Mouse (Mus musculus) forebrain, postnatal 0 days (tissue): ENCODE results near the gene Ccdc157. TPM values are rescaled to one million over a fixed set of nuclear protein-coding genes. Genes with fewer than 3 reads are reported as not detected.
"Not testable (repeated sequence)": the region's sequence is repeated elsewhere in the genome, so short reads cannot be mapped to it uniquely, and the experiment has no call there.

Source experiments
- ATAC-seq: fragments of 200-750 bp; cut with Nextera tagmentation; 2 replicates; pipeline ENCODE4 v1.8.0; 2017; ENCODE audit warnings: mild to moderate bottlenecking, moderate library complexity
- DNase-seq: peaks from one replicate; pipeline ENCODE4 v3.0.0-alpha.2; 2015
- H3K27ac ChIP-seq: fragments of 300-500 bp; sonication (generic); 2 replicates; pipeline ENCODE4 v1.5.1; 2014; ENCODE audit warnings: low read depth, mild to moderate bottlenecking, antibody characterized with exemption, low read length, moderate library complexity, mixed read lengths
- H3K27me3 ChIP-seq: fragments of 300-500 bp; sonication (generic); 2 replicates; pipeline ENCODE4 v1.6.1; 2014; ENCODE audit warnings: mild to moderate bottlenecking, low read length, mixed read lengths; ENCODE audit not compliant: insufficient read depth
- H3K36me3 ChIP-seq: fragments of 300-500 bp; sonication (generic); 2 replicates; pipeline ENCODE4 v1.6.1; 2014; ENCODE audit warnings: mild to moderate bottlenecking, moderate library complexity; ENCODE audit not compliant: insufficient read depth
- H3K4me1 ChIP-seq: fragments of 300-500 bp; sonication (generic); 2 replicates; pipeline ENCODE4 v1.6.1; 2014; ENCODE audit warnings: antibody characterized with exemption; ENCODE audit not compliant: insufficient read depth
- H3K4me2 ChIP-seq: fragments of 300-500 bp; sonication (generic); 2 replicates; pipeline ENCODE4 v1.6.1; 2014; ENCODE audit warnings: low read depth, mild to moderate bottlenecking, moderate library complexity
- H3K4me3 ChIP-seq: fragments of 300-500 bp; sonication (generic); 2 replicates; pipeline ENCODE4 v1.5.1; 2014; ENCODE audit warnings: low read depth, low read length, mixed read lengths
- H3K9ac ChIP-seq: fragments of 300-500 bp; sonication (generic); 2 replicates; pipeline ENCODE4 v1.6.1; 2014; ENCODE audit warnings: mild to moderate bottlenecking
- H3K9me3 ChIP-seq: fragments of 300-500 bp; sonication (generic); 2 replicates; pipeline ENCODE4 v1.6.1; 2016; ENCODE audit warnings: low read length
- CTCF ChIP-seq: sonication (generic); IDR thresholded peaks from 2 replicates; pipeline ENCODE4 v1.5.1; 2016; ENCODE audit warnings: antibody characterized with exemption, control low read depth, low read depth
- WGBS: fragments of 180-500 bp; shearing (Covaris S2); extraction: QIAGEN DNeasy Blood & Tissue Kit; methylation state at CpG from one replicate; pipeline ENCODE4 v1.1.7; 2014; 5-methylcytosine and 5-hydroxymethylcytosine counted together
- polyA plus RNA-seq: library from polyadenylated mRNA; unstranded; fragments of >200 nt; fragmentation: Nextera tagmentation; extraction: Ambion mirVana; gene quantifications from 2 replicates; pipeline ENCODE4 v1.2.1, GENCODE M21; 2015
- total RNA-seq: library from RNA; depleted of rRNA; stranded (reverse); fragments of >200 nt; gene quantifications from 2 replicates; pipeline ENCODE4 v1.2.3, GENCODE M21; 2014

Gene Ccdc157
- total and polyA plus RNA-seq, 2 experiments from 2014 or later: 7.8 to 25.0 TPM

DNA sequence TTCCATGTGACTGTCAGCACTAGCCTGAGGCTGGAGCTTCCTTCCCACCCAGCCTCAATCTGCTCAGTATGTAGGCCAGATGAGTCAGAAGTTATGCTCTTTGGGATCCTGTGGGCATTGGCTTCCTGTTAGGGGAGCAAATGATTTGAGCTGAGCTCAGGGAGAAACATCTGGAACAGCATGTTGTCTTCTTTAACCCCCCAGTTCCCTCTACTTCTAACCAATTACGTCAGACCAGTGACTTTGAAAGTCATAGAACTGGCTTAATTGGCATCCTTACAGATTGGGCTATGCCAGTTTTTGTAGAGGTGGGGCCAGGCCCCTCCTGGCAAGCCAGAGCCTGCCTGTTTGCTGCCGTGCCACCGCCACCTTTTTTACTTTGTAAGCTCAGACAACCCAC lies 30.6 kb upstream of the Ccdc157 start:
- no peaks in the 10 kb centered on the region for H3K36me3 ChIP-seq
- no peak overlapping the region for H3K4me2 ChIP-seq
- DNase-seq (no peak), ATAC-seq (no peak)
- no peak overlapping the region for H3K27ac ChIP-seq
- H3K4me3 ChIP-seq: no peak overlapping the region
- no peaks in the 10 kb centered on the region for H3K27me3 ChIP-seq
- WGBS: 61% methylated on average over 3 of the region's 3 CpGs
- no peaks in the 10 kb centered on the region for H3K9me3 ChIP-seq
- no peak for TF ChIP-seq CTCF
- peaks cover 7% of the 10 kb centered on the region; the same call in 1 of the 2 replicates for H3K4me1 ChIP-seq
- H3K9ac ChIP-seq: no peak overlapping the region

GRCm38 (mm10) chr11:4189182-4189581 lies 29.1 kb upstream of the Ccdc157 start:
- H3K36me3 ChIP-seq: no peaks in the 10 kb centered on the region
- no peaks in the 10 kb centered on the region for H3K9me3 ChIP-seq
- 88% methylated on average over 6 of the region's 6 CpGs for WGBS
- no peak for DNase-seq
- H3K27ac ChIP-seq: no peak overlapping the region
- no peak for TF ChIP-seq CTCF
- no peak overlapping the region for H3K4me3 ChIP-seq
- H3K27me3 ChIP-seq: no peaks in the 10 kb centered on the region
- H3K4me2 ChIP-seq: no peak overlapping the region
- ATAC-seq: no peak
- H3K4me1 ChIP-seq: peaks cover 7% of the 10 kb centered on the region; the same call in 1 of the 2 replicates
- H3K9ac ChIP-seq: no peak overlapping the region

GRCm38 (mm10) chr11:4187318-4187700 lies 27.2 kb upstream of the Ccdc157 start:
- TF ChIP-seq CTCF: no peak

GRCm38 (mm10) chr11:4186486-4187317 lies 26.6 kb upstream of the Ccdc157 start, which contains the start of gene Tbc1d10a:
Gene Tbc1d10a, plus strand, starts transcription at chr11:4186789.
- Histone ChIP-seq H3K4me3 (peak within 1 kb of the TSS; percentile 70), H3K27me3 (no peaks in the 10 kb centered on the region), H3K9me3 (no peaks in the 10 kb centered on the region), H3K36me3 (peaks cover 18% of the 10 kb centered on the region), H3K9ac (peak within 1 kb of the TSS; percentile 86), H3K27ac (peak within 1 kb of the TSS; percentile 72), H3K4me2 (peak within 1 kb of the TSS; percentile 70), H3K4me1 (peaks cover 7% of the 10 kb centered on the region; the same call in 1 of the 2 replicates)
- no peak for TF ChIP-seq CTCF
- WGBS: under 1% methylated on average over 62 of the region's 71 CpGs
- ATAC-seq (peak; percentile 99), DNase-seq (peak; percentile 98)

More at GRCm38 (mm10) chr11:4187318-4187700, 27.2 kb upstream of the Ccdc157 start:
- Histone ChIP-seq H3K4me1 (peaks cover 7% of the 10 kb centered on the region; the same call in 1 of the 2 replicates), H3K27me3 (no peaks in the 10 kb centered on the region), H3K27ac (no peak overlapping the region), H3K9ac (peak overlapping the region; percentile 86), H3K4me2 (peak overlapping the region; percentile 70), H3K36me3 (peaks cover 12% of the 10 kb centered on the region), H3K4me3 (peak overlapping the region; percentile 70), H3K9me3 (no peaks in the 10 kb centered on the region)
- WGBS: 11% methylated on average over 9 of the region's 9 CpGs
- DNase-seq: no peak
- no peak for ATAC-seq

GRCm38 (mm10) chr11:4185480-4185879 lies 25.4 kb upstream of the Ccdc157 start:
- WGBS: 92% methylated on average over 6 of the region's 6 CpGs
- H3K27me3 ChIP-seq, H3K4me3 ChIP-seq, ATAC-seq, H3K27ac ChIP-seq, H3K4me2 ChIP-seq, H3K9me3 ChIP-seq, H3K9ac ChIP-seq, DNase-seq, H3K4me1 ChIP-seq: not testable (repeated sequence)
- H3K36me3 ChIP-seq: peaks cover 29% of the 10 kb centered on the region

DNA sequence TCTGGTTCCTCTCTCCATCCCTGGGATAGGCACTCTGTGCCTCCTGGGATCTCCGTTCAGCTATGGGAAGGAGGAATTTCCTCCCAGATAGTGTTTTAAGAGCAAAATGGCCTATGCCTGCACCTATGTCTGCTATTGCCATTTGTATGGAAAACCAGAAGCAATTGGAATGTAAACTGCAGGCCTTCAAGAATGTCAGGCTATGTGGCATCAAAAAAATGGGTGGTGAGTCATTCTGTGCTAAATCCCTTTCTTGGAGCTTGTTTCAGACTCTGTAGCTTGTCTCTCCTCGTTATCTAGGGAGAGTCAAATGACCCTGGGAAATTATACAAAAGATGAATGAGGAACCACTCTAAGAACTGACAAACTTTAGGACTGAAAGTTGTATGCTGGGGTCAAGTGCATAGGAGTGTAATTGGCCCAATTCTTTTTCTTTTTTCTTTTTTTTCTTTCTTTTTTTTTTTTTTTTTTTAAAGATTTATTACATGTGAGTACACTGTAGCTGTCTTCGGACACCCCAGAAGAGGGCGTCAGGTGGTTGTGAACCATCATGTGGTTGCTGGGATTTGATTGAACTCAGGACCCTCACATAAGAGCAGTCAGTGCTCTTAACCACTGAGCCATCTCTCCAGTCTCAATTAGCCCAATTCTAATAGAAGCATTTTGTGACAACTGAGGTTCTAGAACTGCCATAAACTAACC lies 24.3 kb upstream of the Ccdc157 start:
- Histone ChIP-seq H3K9ac (no peak overlapping the region), H3K4me3 (no peak overlapping the region), H3K27ac (no peak overlapping the region), H3K36me3 (peaks cover 40% of the 10 kb centered on the region), H3K4me2 (no peak overlapping the region), H3K4me1 (peaks cover 7% of the 10 kb centered on the region; the same call in 1 of the 2 replicates), H3K27me3 (no peaks in the 10 kb centered on the region), H3K9me3 (no peaks in the 10 kb centered on the region)
- DNase-seq (no peak), ATAC-seq (no peak)
- no peak for TF ChIP-seq CTCF
- WGBS: 60% methylated on average over 4 of the region's 4 CpGs

GRCm38 (mm10) chr11:4183511-4183910 lies 23.4 kb upstream of the Ccdc157 start:
- Histone ChIP-seq H3K4me1 (peaks cover 7% of the 10 kb centered on the region; the same call in 1 of the 2 replicates), H3K27me3 (no peaks in the 10 kb centered on the region), H3K4me2 (no peak overlapping the region), H3K27ac (0 out of 2 replicates have a peak overlapping the region, but pooled peaks have one; percentile 9), H3K9ac (no peak overlapping the region), H3K4me3 (no peak overlapping the region), H3K9me3 (no peaks in the 10 kb centered on the region), H3K36me3 (peaks cover 49% of the 10 kb centered on the region)
- ATAC-seq (no peak), DNase-seq (peak; percentile 36)
- no peak for TF ChIP-seq CTCF
